Mouse (Mus musculus): ENCODE data around the gene Gm49711.

GRCm38 (mm10) chr16:92033286-92033685, 24.8 kb upstream of the Gm49711 start:
- TF ChIP-seq GATA1 (IDR thresholded peaks at IDR 0.05; ENCODE audit: low read length) (no peak), TAL1 (IDR thresholded peaks at IDR 0.05; ENCODE audit: low read length) (no peak)

Measured in erythroblast, embryonic 14.5 days (primary cell).